Mouse (Mus musculus) kidney, embryonic 15.5 days (tissue): ENCODE measurements around the gene Klk15. TPM values are rescaled to one million over a fixed set of nuclear protein-coding genes. Genes with fewer than 3 reads are reported as not detected.

Experiments
- polyA plus RNA-seq: library from polyadenylated mRNA; unstranded; fragments of >200 nt; fragmentation: Nextera tagmentation; extraction: Ambion mirVana; gene quantifications from 2 replicates; pipeline ENCODE4 v1.2.1, GENCODE M21; 2015

Gene Klk15
- polyA plus RNA-seq, 1 experiment from 2014 or later: not detected

Other genes with a start within 250 kb of the Klk15 start
- gene Klk14, start 243.3 kb upstream of the Klk15 start, polyA plus RNA-seq: not detected in 2 replicates
- gene Klk13, start 221.2 kb upstream of the Klk15 start, polyA plus RNA-seq: 0.47 and 0.64 TPM in 2 replicates
- gene Klk12, start 164.8 kb upstream of the Klk15 start, polyA plus RNA-seq: not detected in 2 replicates
- gene Klk11, start 159.1 kb upstream of the Klk15 start, polyA plus RNA-seq: 0.14 and 1.0 TPM in 2 replicates
- 0.58 and 2.3 TPM in 2 replicates for gene Klk10, start 152.7 kb upstream of the Klk15 start, polyA plus RNA-seq
- 0.22 and 0.23 TPM in 2 replicates for gene Klk9, start 141.8 kb upstream of the Klk15 start, polyA plus RNA-seq
- 29.0 and 32.5 TPM in 2 replicates for gene Klk8, start 136.2 kb upstream of the Klk15 start, polyA plus RNA-seq
- 0.08 TPM in 1 of 2 replicates, not detected in the other for gene Klk7, start 122.4 kb upstream of the Klk15 start, polyA plus RNA-seq
- gene Klk6, start 109.2 kb upstream of the Klk15 start, polyA plus RNA-seq: 0.18 TPM in 1 of 2 replicates, not detected in the other
- gene Klk5, start 91.8 kb upstream of the Klk15 start, polyA plus RNA-seq: not detected in 2 replicates
- 0.12 TPM in 1 of 2 replicates, not detected in the other for gene Klk4, start 52.6 kb upstream of the Klk15 start, polyA plus RNA-seq
- 0.19 TPM in 1 of 2 replicates, not detected in the other for gene Klk1b8, start 16.9 kb downstream of the Klk15 start, polyA plus RNA-seq
- gene Klk1b1, start 33.0 kb downstream of the Klk15 start, polyA plus RNA-seq: not detected in 2 replicates
- not detected in 2 replicates for gene Klk1b9, start 42.3 kb downstream of the Klk15 start, polyA plus RNA-seq
- gene Klk1b11, start 62.1 kb downstream of the Klk15 start, polyA plus RNA-seq: not detected in 2 replicates
- 0.10 and 0.42 TPM in 2 replicates for gene Klk1b26, start 78.4 kb downstream of the Klk15 start, polyA plus RNA-seq
- 0.19 TPM in 1 of 2 replicates, not detected in the other for gene Klk1b27, start 118.5 kb downstream of the Klk15 start, polyA plus RNA-seq
- not detected in 2 replicates for gene Klk1b21, start 168.6 kb downstream of the Klk15 start, polyA plus RNA-seq
- not detected in 2 replicates for gene Klk1b22, start 178.9 kb downstream of the Klk15 start, polyA plus RNA-seq
- gene Klk1b16, start 203.0 kb downstream of the Klk15 start, polyA plus RNA-seq: not detected in 2 replicates